Mouse (Mus musculus) liver, adult 2 months (tissue): ENCODE measurements around the gene Lrrfip1.

ENCODE experiments used
- CTCF ChIP-seq: fragments of 200-500 bp; IDR thresholded peaks from 2 replicates; pipeline ENCODE4 v1.5.1; 2011; ENCODE audit warnings: low read depth, low read length, control low read depth
- POLR2A ChIP-seq: fragments of 200-500 bp; IDR thresholded peaks from 2 replicates; pipeline ENCODE4 v1.6.1; 2011; ENCODE audit warnings: low read length, control low read depth; ENCODE audit not compliant: insufficient read depth; ENCODE audit errors: extremely low read depth

DNA sequence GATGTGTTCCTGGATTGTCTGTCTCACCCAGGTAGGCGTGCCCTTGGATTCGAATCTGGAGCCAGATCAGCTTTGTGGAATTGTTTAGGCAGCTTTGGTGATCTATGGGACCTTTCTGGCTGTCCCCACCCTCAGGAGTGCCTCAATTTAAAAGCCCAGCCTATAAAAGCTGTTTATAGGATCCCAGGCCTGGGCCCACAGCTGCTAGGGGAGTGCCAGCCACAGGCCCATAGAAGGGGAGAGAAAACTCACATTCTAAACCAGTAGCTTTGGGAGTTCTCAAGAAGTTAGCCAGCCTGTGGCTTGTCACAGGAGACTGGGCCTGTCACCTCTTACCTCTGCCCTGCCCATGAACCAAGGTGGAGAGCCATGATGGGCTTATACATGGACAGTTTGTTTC, 65.5 kb downstream of the Lrrfip1 start:
- TF ChIP-seq CTCF: no peak
- TF ChIP-seq POLR2A: no peak
